Mouse (Mus musculus): ENCODE results near the gene Wls. TPM values are rescaled to one million over a fixed set of nuclear protein-coding genes. Genes with fewer than 3 reads are reported as not detected.

Gene Wls
- polyA plus RNA-seq, 1 experiment from 2014 or later: 87.8 TPM

DNA sequence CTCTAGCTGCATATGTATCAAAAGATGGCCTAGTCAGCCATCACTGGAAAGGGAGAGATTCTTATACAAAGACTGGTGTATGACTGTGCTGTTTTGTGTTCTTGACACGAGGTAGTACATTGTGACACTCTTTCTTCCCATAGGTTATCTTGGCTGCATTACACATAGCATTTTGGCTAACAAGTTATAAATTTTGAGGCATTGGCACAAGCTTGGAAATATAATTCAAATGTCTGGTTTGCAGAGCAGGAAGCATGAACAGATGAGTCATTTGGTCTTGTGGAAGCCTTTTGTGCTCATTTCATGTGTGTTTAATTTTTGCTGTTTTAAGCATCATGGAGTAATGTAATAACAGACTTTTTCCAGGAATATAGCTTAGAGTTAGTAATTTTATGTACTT is 26.2 kb downstream of the Wls start:
- WGBS: 79% methylated on average over 1 of the region's 1 CpGs
- Histone ChIP-seq H3K4me2 (no peak overlapping the region), H3K27ac (no peak overlapping the region), H3K4me1 (no peaks in the 10 kb centered on the region), H3K27me3 (no peaks in the 10 kb centered on the region), H3K36me3 (replicated peaks) (no peaks in the 10 kb centered on the region), H3K9me3 (no peaks in the 10 kb centered on the region), H3K9ac (no peak overlapping the region), H3K4me3 (replicated peaks) (no peak overlapping the region)
- no peak for ATAC-seq (ENCODE audit: low FRiP score)

DNA sequence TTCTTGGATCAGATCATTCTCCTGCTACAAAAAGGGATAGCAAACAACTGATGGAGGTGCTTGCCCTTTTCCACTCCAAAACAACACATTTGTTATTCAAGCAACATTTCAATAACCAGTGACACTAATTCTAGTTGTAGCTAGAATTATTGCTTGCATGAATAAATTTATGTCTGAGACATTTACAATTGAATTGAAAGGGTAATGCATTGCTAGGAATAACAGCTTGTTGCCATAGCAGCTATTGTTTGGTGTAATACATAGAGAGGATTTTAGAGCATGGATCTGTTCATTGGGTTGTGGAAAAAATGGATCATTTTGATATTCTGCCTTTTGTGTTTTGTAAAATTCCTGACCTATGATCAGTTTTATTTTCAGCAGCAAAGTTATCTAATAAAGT is 39.5 kb downstream of the Wls start:
- H3K36me3 ChIP-seq (replicated peaks): no peaks in the 10 kb centered on the region
- ATAC-seq (ENCODE audit: low FRiP score): 0 out of 2 replicates have a peak, but pooled peaks have one; percentile 46
- H3K9me3 ChIP-seq: no peaks in the 10 kb centered on the region
- H3K9ac ChIP-seq: no peak overlapping the region
- peaks cover 9% of the 10 kb centered on the region; the same call in 1 of the 2 replicates for H3K27me3 ChIP-seq
- H3K27ac ChIP-seq: no peak overlapping the region
- no peak overlapping the region for H3K4me2 ChIP-seq
- H3K4me1 ChIP-seq: peaks cover 9% of the 10 kb centered on the region; the same call in 1 of the 2 replicates
- H3K4me3 ChIP-seq (replicated peaks): no peak overlapping the region

- 21% methylated on average over 2 of the region's 2 CpGs for WGBS
- no peak for ATAC-seq (ENCODE audit: low FRiP score)
- Histone ChIP-seq H3K27me3 (peaks cover 11% of the 10 kb centered on the region; the same call in 1 of the 2 replicates), H3K4me1 (peaks cover 27% of the 10 kb centered on the region), H3K4me2 (no peak overlapping the region), H3K4me3 (replicated peaks) (no peak overlapping the region), H3K27ac (no peak overlapping the region), H3K9ac (no peak overlapping the region), H3K36me3 (replicated peaks) (no peaks in the 10 kb centered on the region), H3K9me3 (no peaks in the 10 kb centered on the region)
These were observed 43.9 kb downstream of the Wls start for GRCm38 (mm10) chr3:159883325-159883724.

DNA sequence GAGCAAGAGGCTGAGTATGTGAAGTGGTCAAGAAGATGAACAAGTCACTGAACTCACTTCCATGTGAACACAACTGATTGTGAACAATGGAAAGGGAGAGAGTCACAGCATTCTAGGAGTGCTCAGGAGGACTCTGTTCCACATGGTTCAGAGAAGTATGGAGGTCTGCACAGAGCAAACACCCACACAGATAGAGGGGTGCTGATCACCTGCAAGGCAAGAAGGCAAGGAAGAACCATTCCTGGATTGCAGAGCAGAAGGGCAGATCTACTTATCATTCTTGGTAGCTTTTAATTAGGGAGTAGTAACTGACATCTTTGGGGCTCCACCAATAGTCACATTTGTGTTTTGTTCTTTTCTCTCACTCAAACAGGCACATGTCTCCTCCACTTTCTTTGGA is 45.3 kb downstream of the Wls start:
- Histone ChIP-seq H3K9me3 (no peaks in the 10 kb centered on the region), H3K4me2 (no peak overlapping the region)
- ATAC-seq (ENCODE audit: low FRiP score): peak; percentile 27; the same call in 1 of the 2 replicates

GRCm38 (mm10) chr3:159885271-159885670 is 45.8 kb downstream of the Wls start:
- H3K27me3 ChIP-seq: peaks cover 11% of the 10 kb centered on the region; the same call in 1 of the 2 replicates
- 9% methylated on average over 3 of the region's 3 CpGs for WGBS
- peak; percentile 86 for ATAC-seq (ENCODE audit: low FRiP score)
- no peaks in the 10 kb centered on the region for H3K9me3 ChIP-seq
- H3K4me3 ChIP-seq (replicated peaks): no peak overlapping the region
- H3K9ac ChIP-seq: no peak overlapping the region
- H3K4me2 ChIP-seq: no peak overlapping the region
- H3K36me3 ChIP-seq (replicated peaks): no peaks in the 10 kb centered on the region
- H3K27ac ChIP-seq: peak overlapping the region; percentile 68; the same call in 1 of the 2 replicates
- H3K4me1 ChIP-seq: peaks cover 24% of the 10 kb centered on the region

More for the DNA sequence above, 45.3 kb downstream of the Wls start:
- Histone ChIP-seq H3K4me3 (replicated peaks) (no peak overlapping the region), H3K27ac (peak overlapping the region; percentile 68), H3K9ac (no peak overlapping the region), H3K27me3 (peaks cover 11% of the 10 kb centered on the region; the same call in 1 of the 2 replicates), H3K4me1 (peaks cover 24% of the 10 kb centered on the region), H3K36me3 (replicated peaks) (no peaks in the 10 kb centered on the region)

DNA sequence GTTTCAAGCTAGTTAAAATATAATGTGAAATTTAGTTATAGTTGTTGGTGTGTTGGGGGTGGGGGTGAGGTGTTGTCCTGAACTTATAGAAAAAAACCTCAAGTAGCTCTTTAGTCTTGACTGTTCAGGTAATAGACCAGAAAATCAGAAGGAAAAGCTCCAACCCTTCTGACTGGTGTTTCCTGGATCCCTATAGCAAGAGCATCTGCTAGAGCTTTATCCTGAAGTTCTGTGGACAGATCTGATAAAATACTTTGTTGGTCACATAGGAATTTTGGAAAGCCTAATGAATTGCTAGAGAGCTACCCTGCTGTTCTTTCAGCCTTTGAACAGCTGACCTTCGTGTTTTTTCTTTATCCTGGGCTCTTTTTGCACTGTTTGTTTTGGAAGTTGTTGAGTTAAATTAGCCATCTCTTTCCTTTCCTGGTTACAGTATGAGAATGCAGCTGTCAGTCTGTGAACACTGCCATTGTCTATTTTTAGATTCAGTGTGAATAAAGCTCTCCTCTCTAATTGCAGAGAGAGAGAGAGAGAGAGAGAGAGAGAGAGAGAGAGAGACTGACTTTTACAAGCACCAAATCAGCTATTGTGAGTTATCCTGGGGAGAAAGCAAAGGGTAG is 46.4 kb downstream of the Wls start:
- H3K4me1 ChIP-seq: peaks cover 24% of the 10 kb centered on the region
- H3K4me3 ChIP-seq (replicated peaks): no peak overlapping the region
- H3K27ac ChIP-seq: peak overlapping the region; percentile 75
- peaks cover 11% of the 10 kb centered on the region; the same call in 1 of the 2 replicates for H3K27me3 ChIP-seq
- 0% methylated on average over 1 of the region's 1 CpGs for WGBS
- no peaks in the 10 kb centered on the region for H3K9me3 ChIP-seq
- no peaks in the 10 kb centered on the region for H3K36me3 ChIP-seq (replicated peaks)
- no peak overlapping the region for H3K9ac ChIP-seq
- H3K4me2 ChIP-seq: no peak overlapping the region
- peak; percentile 71 for ATAC-seq (ENCODE audit: low FRiP score)

DNA sequence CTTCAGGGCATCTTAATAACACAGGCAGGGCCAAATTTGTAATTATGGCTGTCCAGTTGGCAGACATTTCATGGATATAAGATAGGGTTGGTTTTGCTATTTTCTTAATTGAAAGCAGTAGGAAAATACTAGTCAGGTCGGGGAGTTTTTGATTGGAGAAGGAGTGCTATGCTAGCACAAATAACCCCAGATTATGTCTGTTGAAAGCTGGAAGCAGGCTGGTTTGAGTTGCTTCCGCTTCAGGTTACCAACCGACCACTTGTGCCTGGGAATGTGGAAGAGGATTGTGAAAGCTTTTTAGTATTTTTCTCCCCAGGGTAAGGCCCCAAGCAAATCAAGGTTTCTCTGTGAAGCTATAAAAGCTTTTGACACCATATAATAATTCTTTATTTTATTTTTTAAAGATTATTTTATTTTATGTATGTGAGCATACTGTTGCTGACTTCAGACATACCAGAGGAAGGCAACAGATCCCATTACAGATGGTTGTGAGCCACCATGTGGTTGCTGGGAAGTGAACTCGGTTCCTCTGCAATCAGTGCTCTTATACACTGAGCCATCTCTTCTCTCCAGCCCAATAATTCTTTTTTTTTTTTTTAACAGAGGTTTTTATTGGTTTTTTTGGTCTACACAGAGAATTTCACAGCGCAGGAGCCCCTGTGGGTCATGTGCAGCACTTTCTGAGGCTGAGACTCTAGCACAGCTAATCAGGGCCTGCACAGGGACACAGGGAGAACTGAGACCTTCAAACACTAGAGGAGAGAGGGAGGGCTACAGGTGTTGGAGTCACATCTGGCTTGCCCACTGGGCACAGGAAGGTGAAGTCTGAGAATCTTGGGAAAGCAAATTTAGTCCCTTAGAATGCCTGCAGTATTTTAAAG is 50.9 kb downstream of the Wls start:
- no peaks in the 10 kb centered on the region for H3K9me3 ChIP-seq
- peaks cover 10% of the 10 kb centered on the region for H3K4me1 ChIP-seq
- H3K36me3 ChIP-seq (replicated peaks): no peaks in the 10 kb centered on the region
- no peak overlapping the region for H3K27ac ChIP-seq
- no peak overlapping the region for H3K4me2 ChIP-seq
- ATAC-seq (ENCODE audit: low FRiP score): no peak
- 84% methylated on average over 5 of the region's 5 CpGs for WGBS
- no peaks in the 10 kb centered on the region for H3K27me3 ChIP-seq
- no peak overlapping the region for H3K4me3 ChIP-seq (replicated peaks)
- H3K9ac ChIP-seq: no peak overlapping the region

DNA sequence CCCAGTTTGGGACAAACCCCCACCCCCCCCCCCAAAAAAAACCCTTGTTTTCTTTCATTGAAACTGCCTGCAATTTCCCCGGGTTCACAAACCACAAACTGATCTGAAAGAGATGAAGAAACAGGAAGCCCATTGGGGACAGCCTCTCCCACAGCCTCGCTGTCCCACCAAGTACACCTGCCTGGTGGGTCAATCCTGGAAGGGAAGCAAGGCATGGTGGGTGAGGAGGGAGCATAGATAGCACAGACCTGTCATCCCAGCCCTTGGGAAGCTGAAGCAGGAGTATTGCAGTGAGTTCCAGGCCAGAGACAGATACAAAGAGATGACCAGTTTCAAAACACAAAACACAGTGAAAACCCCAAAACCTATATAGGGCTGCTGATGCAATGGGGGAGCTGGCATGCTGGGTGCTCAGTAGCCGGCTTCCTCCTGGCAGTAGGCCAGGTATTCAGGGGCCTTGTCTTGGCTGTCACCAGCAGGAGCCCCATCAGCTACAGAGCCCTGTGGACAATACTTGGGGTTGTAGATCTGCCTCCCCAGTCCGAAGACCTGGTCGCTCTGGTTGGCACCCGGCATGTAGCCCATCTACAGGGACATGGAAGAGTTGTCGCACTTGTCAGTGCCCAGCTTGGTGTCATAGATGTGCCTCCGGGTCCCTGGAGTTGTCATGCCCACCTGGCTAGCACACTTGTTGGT is 51.7 kb downstream of the Wls start:
- Histone ChIP-seq H3K4me2 (no peak overlapping the region), H3K9ac (no peak overlapping the region), H3K4me1 (peaks cover 3% of the 10 kb centered on the region), H3K27ac (no peak overlapping the region), H3K9me3 (no peaks in the 10 kb centered on the region), H3K4me3 (replicated peaks) (no peak overlapping the region), H3K36me3 (replicated peaks) (no peaks in the 10 kb centered on the region), H3K27me3 (no peaks in the 10 kb centered on the region)
- no peak for ATAC-seq (ENCODE audit: low FRiP score)
- 89% methylated on average over 8 of the region's 8 CpGs for WGBS

- ATAC-seq (ENCODE audit: low FRiP score): no peak
- WGBS: 81% methylated on average over 1 of the region's 1 CpGs
- Histone ChIP-seq H3K9ac (no peak overlapping the region), H3K27ac (no peak overlapping the region), H3K4me2 (no peak overlapping the region), H3K4me1 (no peaks in the 10 kb centered on the region), H3K27me3 (no peaks in the 10 kb centered on the region), H3K36me3 (replicated peaks) (no peaks in the 10 kb centered on the region), H3K9me3 (no peaks in the 10 kb centered on the region), H3K4me3 (replicated peaks) (no peak overlapping the region)
These were observed 67.9 kb downstream of the Wls start for GRCm38 (mm10) chr3:159907329-159907728.

DNA sequence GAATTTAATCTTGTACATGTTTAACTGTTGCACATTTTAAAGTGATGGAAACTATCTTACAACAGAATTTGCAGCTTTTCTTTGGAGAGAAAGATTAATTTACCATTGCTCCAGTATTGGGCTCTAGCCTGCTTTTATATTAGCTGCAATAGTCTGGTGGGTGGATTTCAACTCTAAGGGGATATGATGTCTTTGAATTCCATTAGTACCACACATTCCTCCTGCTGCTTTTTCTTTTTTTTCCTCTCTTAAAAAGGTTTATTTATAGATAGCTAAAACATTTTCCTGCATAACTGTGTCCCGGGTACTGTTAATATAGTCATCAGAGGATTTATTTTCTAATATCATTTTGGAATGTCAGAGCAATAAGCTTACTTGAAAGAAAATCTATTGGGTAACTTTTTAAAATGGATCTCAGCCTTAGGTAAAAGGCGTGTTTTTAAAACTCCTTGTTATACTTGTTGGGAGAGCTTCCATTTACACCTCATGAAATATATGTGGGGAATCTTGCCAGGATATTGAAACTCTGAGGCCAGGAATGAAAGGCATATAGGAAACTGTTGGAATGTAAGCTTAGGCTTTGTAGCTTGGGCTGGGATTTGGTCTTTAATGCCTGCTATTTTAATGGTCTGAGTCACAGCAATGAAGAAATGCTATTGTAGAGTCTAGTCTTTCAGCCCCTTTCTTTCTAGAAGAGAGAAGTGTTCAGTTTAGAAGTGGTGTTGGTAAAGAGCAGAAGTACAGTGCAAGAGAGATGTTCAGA is 78.0 kb downstream of the Wls start:
- no peak overlapping the region for H3K27ac ChIP-seq
- ATAC-seq (ENCODE audit: low FRiP score): no peak
- no peaks in the 10 kb centered on the region for H3K27me3 ChIP-seq
- H3K4me1 ChIP-seq: no peaks in the 10 kb centered on the region
- H3K9ac ChIP-seq: no peak overlapping the region
- no peak overlapping the region for H3K4me3 ChIP-seq (replicated peaks)
- H3K9me3 ChIP-seq: no peaks in the 10 kb centered on the region
- no peaks in the 10 kb centered on the region for H3K36me3 ChIP-seq (replicated peaks)
- 91% methylated on average over 2 of the region's 2 CpGs for WGBS
- no peak overlapping the region for H3K4me2 ChIP-seq

Data from forebrain, embryonic 12.5 days (tissue).